Mouse (Mus musculus) lung, embryonic 15.5 days (tissue): ENCODE data around the gene Alkbh3. TPM values are rescaled to one million over a fixed set of nuclear protein-coding genes. Genes with fewer than 3 reads are reported as not detected.

Source experiments
- ATAC-seq: fragments of 200-750 bp; cut with Nextera tagmentation; 2 replicates; pipeline ENCODE4 v1.8.0; 2017; ENCODE audit warnings: moderate number of reproducible peaks, borderline replicate concordance; ENCODE audit not compliant: low FRiP score, low TSS enrichment; ENCODE audit errors: extremely low read depth
- H3K27ac ChIP-seq: fragments of 300-500 bp; sonication (generic); 2 replicates; pipeline ENCODE4 v1.5.1; 2015; ENCODE audit warnings: moderate library complexity, mild to moderate bottlenecking, inconsistent platforms
- H3K27me3 ChIP-seq: fragments of 300-500 bp; sonication (generic); 2 replicates; pipeline ENCODE4 v1.6.1; 2015; ENCODE audit warnings: inconsistent platforms
- H3K36me3 ChIP-seq: fragments of 300-500 bp; sonication (generic); 2 replicates; pipeline ENCODE4 v1.6.1; 2015; ENCODE audit warnings: inconsistent platforms
- H3K4me1 ChIP-seq: fragments of 300-500 bp; sonication (generic); 2 replicates; pipeline ENCODE4 v1.6.1; 2015; ENCODE audit warnings: inconsistent platforms
- H3K4me2 ChIP-seq: fragments of 300-500 bp; sonication (generic); 2 replicates; pipeline ENCODE4 v1.6.1; 2015; ENCODE audit warnings: inconsistent platforms, mild to moderate bottlenecking, moderate library complexity
- H3K4me3 ChIP-seq: fragments of 300-500 bp; sonication (generic); 2 replicates; pipeline ENCODE4 v1.5.1; 2015; ENCODE audit warnings: mild to moderate bottlenecking, inconsistent platforms
- H3K9ac ChIP-seq: fragments of 300-500 bp; sonication (generic); 2 replicates; pipeline ENCODE4 v1.6.1; 2015; ENCODE audit warnings: inconsistent platforms
- H3K9me3 ChIP-seq: fragments of 300-500 bp; sonication (generic); 2 replicates; pipeline ENCODE4 v1.6.1; 2016; ENCODE audit warnings: inconsistent platforms
- WGBS: fragments of 180-500 bp; shearing (Covaris S2); methylation state at CpG from one replicate; pipeline ENCODE4 v1.1.7; 2015; 5-methylcytosine and 5-hydroxymethylcytosine counted together
- polyA plus RNA-seq: library from polyadenylated mRNA; unstranded; fragments of >200 nt; fragmentation: Nextera tagmentation; extraction: Ambion mirVana; gene quantifications from 2 replicates; pipeline ENCODE4 v1.2.1, GENCODE M21; 2015

Alkbh3 gene
- polyA plus RNA-seq, 1 experiment from 2014 or later = 68.4 TPM

DNA sequence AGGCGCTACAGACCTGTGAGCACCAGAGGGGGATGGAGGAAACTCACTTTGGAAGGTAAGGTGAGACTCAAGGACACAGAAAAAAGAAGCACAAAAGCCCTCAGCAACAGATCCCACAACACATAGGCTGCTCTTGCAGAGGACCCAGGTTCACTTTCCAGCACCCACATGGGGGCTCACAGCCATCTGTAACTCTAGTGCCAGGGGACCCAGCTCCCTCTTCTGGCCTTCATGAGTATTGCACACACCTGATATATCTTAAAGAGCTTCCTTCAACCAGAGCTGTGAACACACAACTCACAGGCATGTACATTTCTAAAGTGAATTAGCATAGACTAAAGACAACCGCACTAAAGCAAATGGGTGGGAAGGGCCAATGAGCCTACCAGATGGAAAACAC is 66.5 kb downstream of the Alkbh3 start:
- Histone ChIP-seq H3K4me2 (no peak overlapping the region), H3K27ac (no peak overlapping the region), H3K27me3 (no peaks in the 10 kb centered on the region), H3K4me1 (peaks cover 13% of the 10 kb centered on the region), H3K36me3 (no peaks in the 10 kb centered on the region), H3K9me3 (no peaks in the 10 kb centered on the region), H3K9ac (no peak overlapping the region), H3K4me3 (no peak overlapping the region)
- 88% methylated on average over 2 of the region's 2 CpGs for WGBS
- no peak for ATAC-seq

DNA sequence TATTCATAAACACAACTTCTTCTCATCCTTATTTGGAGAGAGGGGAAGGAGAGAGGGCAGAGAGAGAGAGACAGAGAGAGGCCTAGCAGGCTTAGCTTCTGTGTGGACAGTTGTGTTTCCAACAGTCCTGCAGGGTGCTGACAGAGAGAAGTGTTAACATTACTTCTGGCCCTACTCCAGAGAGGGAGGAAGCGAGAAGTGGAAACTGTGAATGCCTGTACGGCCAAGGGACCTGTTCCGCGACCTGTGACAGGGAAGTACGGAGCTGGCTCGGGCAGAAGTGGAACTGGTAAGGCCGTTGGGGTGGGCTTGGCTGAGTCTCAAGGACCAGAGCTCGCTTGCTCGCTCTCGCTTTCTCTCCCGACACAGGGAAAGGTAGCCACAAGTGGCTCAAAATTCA is 68.9 kb downstream of the Alkbh3 start:
- Histone ChIP-seq H3K4me2 (peak overlapping the region; percentile 18; the same call in 1 of the 2 replicates), H3K27ac (no peak overlapping the region), H3K9ac (no peak overlapping the region), H3K4me3 (no peak overlapping the region), H3K9me3 (no peaks in the 10 kb centered on the region), H3K4me1 (peaks cover 13% of the 10 kb centered on the region), H3K27me3 (no peaks in the 10 kb centered on the region), H3K36me3 (no peaks in the 10 kb centered on the region)
- WGBS = 21% methylated on average over 11 of the region's 11 CpGs
- ATAC-seq = peak; percentile 52; the same call in 1 of the 2 replicates

DNA sequence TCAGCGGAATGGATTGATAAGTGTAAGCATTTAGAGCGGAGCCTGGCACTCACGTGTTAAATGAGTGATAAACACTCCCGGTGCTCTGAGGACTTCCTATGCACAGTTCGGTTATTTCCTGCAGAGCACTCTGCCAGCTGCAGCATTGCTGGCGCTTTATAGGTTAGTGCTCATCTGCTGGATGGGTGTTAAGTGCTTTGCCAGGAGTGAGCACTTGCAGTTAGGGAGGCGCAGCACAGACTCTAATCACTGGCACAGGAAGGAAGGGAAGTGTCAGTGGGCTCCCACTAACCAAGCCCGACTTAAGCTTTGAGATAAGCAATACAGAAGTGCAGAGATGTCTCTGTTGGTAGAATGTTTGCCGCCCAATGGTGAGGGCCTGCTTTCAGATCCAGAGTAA is 72.1 kb downstream of the Alkbh3 start:
- Histone ChIP-seq H3K4me1 (peaks cover 13% of the 10 kb centered on the region), H3K27ac (no peak overlapping the region), H3K9me3 (no peaks in the 10 kb centered on the region), H3K4me3 (no peak overlapping the region), H3K36me3 (no peaks in the 10 kb centered on the region), H3K4me2 (no peak overlapping the region), H3K9ac (no peak overlapping the region), H3K27me3 (no peaks in the 10 kb centered on the region)
- 49% methylated on average over 9 of the region's 9 CpGs for WGBS
- no peak for ATAC-seq

Other genes starting within 250 kb of the Alkbh3 start
- gene Ext2, start 188.2 kb downstream of the Alkbh3 start, polyA plus RNA-seq = 125 and 134 TPM in 2 replicates
- 7.4 and 9.2 TPM in 2 replicates for gene Accs, start 160.9 kb downstream of the Alkbh3 start, polyA plus RNA-seq
- 0.47 TPM in 1 of 2 replicates, not detected in the other for gene Accsl, start 141.7 kb downstream of the Alkbh3 start, polyA plus RNA-seq
- gene Gm13889, start 53.6 kb downstream of the Alkbh3 start, polyA plus RNA-seq = 32.1 and 32.4 TPM in 2 replicates
- gene Gm27027, start 14.5 kb downstream of the Alkbh3 start, polyA plus RNA-seq = not detected in 2 replicates
- gene Hsd17b12, start 147.2 kb upstream of the Alkbh3 start, polyA plus RNA-seq = 126 and 129 TPM in 2 replicates